Mouse (Mus musculus) megakaryocyte-erythroid progenitor cell, adult 5-6 weeks (primary cell): ENCODE measurements around the gene Rora. TPM values are rescaled to one million over a fixed set of nuclear protein-coding genes. Genes with fewer than 3 reads are reported as not detected.

Experiments
- ATAC-seq: replicated peaks from 2 replicates; pipeline ENCODE4 v1.8.0; 2016; ENCODE audit warnings: mild to moderate bottlenecking, inconsistent platforms; ENCODE audit not compliant: severe bottlenecking, poor library complexity, low FRiP score, low TSS enrichment
- total RNA-seq, 2 experiments: library from RNA; stranded (forward) in 1 of 2; stranded (reverse) in 1 of 2; fragments of 200-1000, 215-1000 nt in 1 of 2; fragments of >200 nt in 1 of 2; fragmentation: Nextera tagmentation in 1 of 2; gene quantifications; 2 replicates each; pipeline ENCODE4 v1.2.3; 2014 to 2017

Rora gene
- total RNA-seq, 2 experiments from 2014 or later = 0.02 to 4.7 TPM

- ATAC-seq = no peak
These were observed 501.1 kb downstream of the Rora start for GRCm38 (mm10) chr9:69154684-69155083.

GRCm38 (mm10) chr9:69155836-69156595 is 502.4 kb downstream of the Rora start:
- ATAC-seq = no peak

GRCm38 (mm10) chr9:69160818-69161217 is 507.2 kb downstream of the Rora start:
- 0 out of 2 replicates have a peak, but pooled peaks have one; percentile 34 for ATAC-seq

DNA sequence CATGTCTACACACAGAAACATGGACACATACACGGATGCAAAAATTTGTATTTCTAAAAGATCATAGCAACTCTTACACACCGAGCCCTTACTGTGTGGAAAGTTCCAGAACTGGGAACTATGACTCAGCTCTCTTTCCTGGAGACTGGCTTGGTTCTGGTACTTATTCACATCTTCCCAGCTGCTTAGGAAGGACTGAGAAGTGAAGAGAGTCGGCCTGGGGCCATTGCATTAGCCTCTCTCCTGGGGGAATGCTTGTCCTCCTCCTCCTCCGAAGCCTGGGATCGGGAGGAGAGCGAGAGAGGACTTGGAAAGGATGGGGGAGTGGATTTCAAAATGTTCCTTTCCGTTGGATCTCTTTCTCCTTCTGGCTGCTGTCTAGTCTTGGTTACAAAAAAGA is 511.1 kb downstream of the Rora start:
- ATAC-seq = no peak

- 0 out of 2 replicates have a peak, but pooled peaks have one; percentile 37 for ATAC-seq
These were observed 511.7 kb downstream of the Rora start for GRCm38 (mm10) chr9:69165096-69165836.

DNA sequence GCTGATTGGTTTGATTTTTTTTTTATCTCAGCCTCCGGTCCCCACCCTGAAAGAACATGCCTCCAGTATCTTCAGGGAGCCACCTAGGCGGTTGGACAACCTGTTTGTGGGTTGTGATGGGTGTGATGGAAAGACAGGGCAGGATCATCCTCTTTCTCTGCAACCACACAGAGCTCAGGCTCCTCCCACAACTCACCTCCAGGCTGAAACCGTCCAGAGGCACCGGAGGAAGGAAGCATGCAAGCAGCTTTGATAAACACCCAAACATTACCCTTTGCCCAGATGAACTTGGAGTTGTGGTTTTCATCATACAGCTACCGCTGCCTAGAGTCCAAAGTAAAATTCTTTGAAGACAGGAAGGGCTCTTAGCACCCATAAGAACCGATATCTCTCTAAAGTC is 520.5 kb downstream of the Rora start:
- ATAC-seq = 0 out of 2 replicates have a peak, but pooled peaks have one; percentile 30

DNA sequence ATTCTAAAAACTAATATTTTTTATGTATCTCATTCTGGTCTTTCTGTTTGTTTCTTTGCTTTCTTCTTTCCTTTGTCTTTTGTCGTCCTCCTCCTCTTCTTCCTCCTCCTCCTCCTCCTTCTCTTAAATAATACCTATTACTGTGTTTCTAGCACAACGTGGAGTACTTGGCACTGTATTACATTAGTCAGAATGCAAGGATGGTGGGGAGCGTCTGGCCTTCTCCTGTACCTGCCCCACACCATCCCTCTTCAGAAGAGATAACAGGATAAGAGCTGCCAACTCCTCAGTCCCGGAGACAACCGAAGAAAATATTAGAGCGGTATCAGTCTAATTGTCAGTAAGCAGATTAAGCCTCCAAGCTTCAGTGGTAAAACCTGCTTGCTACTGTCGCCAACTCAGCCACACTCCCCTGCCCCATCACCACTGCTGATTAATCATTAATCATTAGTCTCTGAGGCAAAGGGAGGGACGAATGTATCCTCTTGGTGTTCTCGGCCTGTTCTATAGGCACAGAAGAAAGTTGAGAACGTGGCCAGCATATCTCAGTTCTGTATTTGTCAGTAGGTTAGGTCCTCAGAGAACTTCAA is 521.0 kb downstream of the Rora start:
- ATAC-seq = no peak

GRCm38 (mm10) chr9:69176988-69177387 is 523.4 kb downstream of the Rora start:
- no peak for ATAC-seq

DNA sequence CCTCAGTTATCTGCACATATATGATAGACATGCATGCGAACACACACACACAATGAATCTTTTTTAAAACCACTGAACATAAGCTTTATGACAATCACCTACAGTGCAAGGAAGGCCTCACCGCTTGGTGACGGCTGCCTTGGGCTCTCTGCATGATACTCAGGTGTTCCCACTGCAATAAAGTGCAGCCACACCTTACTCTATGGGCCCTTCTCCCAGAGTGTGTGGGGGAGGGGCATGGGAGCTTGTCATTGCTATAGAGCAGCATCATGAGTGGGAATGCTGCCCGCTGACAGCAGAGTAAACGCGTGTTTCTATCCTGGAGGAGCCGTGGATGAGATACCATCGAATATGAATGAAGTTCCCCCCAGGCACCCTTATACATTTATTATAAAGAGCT is 525.6 kb downstream of the Rora start:
- no peak for ATAC-seq

DNA sequence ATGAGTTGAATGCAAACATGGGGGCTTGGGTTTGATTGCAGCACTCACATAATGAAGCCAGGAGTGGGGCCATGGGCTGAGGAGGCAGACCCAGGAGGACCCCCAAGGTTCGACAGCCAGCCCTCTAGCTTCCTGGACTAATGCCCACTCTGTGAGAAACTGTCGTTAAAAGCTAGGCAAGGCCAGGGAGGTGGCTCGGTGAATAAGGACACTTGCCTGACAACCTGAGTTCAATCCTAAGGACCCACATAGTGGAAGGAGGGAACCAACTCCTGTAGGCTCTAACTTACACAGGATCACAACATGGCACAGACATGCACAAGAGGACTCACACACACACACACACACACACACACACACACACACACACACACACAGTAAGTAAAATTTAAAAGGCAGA is 527.4 kb downstream of the Rora start:
- no peak for ATAC-seq

DNA sequence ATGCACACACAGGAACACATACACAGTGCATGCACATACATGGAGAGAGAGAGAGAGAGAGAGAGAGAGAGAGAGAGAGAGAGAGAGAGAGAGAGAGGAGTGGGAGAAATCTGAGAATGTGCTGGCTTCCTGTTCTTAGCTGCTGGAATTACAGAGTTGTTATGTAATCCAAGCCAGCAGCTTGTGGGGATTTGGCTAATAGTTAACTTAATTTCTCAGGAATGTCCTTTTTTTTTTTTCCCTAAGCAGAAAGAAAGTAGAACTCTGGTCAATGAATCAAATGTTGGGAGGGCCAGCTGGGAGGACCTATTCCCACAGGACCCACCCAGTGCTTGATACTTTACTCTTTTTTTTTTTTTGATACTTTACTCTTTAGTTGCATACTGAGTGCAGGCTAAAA is 527.8 kb downstream of the Rora start:
- no peak for ATAC-seq

DNA sequence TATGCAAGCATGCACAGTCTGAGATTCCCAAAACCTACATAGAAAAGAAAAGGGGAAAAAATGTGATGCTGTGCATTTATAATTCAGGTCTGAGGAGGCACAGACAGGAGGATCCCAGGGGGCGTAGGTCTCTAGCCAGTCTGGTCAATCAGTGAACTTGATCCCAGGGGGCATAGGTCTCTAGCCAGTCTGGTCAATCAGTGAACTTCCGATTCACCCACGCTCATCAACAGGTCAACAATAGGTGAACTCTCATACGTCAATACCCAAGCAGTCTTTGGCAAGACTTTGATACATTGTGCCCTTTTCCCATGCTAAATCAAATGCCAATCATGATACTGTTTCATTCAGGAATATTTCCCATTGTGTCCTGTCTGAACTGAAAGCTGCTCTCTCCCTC is 530.3 kb downstream of the Rora start:
- ATAC-seq = no peak

DNA sequence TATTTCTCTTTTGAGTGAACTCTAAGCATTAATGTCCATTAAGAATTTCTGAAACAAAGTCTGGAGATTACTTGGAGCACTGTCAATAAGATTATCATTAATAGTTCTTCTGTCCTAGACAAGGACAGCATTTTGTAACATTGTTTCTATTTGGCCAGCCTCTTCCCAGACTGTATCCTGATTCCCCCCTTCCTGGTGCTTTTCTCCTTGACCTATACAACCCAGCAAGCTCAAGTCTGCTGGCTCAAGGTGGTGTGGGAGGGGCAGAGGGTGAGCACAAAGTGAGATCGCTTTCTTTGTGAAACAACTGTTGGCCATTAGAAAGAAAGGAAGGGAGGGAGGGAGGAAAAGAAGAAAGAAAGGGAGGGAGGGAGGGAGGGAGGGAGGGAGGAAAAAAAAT is 537.1 kb downstream of the Rora start:
- no peak for ATAC-seq

DNA sequence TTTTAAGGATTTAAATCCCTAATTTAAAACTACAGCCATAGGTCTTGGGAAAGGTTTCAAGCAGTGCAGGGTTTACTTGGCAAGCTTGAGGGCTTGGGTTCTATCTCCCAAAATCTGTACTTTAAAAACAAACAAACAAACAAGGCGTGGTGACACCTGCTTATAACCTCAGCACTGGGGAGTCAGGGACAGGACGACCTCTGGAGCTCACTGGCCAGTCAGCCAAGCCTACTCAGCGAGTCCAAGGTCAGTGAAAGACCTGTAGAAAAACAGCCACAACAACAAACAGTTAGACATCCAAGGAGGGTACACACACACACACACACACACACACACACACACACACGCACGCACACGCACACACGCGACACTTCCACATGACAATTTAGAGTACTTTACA is 538.9 kb downstream of the Rora start:
- ATAC-seq = no peak

DNA sequence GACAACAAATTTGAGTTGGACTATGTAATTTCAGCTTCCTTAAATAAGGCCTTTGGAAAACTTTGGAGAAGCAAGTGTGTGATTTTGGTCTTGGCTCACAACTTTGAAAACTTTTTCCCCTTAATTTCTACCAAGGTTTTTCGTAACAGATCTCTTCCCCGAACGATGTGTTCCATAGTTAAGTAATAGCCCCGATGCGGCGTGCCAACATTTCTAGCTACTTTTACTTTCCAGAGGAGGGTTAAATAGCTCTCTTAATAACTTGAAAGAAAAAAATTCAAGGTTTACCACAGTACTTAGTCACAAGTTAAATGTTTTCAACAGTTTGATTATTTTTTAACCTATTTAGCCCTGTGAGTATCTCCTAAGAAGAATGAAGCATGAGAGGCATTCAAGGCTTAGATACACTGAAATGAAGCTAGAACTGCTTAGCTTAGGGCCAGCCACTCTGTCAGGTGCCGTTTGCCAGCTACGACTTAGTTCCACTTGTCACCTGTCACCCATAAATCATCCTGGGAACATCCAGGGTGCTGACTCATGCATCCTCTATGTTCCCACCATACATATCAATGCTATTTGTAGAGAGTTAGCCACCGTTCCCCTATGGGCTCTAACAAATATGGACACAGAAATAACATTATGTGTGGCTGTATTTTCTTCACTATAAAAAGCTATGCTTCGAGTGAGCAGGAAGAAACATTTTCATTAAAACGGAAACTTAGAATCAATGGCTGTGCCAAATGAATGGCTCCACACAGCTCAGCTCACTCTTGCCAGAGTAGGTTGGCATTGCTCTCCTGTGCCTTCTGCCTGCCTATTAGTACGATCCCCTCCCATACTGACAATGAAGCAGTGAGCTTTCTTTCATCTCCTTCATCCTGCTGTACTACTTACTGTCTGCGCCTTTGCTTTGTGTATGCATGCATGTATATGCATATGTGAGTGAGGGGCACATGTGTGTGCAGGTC is 541.3 kb downstream of the Rora start:
- ATAC-seq = no peak

DNA sequence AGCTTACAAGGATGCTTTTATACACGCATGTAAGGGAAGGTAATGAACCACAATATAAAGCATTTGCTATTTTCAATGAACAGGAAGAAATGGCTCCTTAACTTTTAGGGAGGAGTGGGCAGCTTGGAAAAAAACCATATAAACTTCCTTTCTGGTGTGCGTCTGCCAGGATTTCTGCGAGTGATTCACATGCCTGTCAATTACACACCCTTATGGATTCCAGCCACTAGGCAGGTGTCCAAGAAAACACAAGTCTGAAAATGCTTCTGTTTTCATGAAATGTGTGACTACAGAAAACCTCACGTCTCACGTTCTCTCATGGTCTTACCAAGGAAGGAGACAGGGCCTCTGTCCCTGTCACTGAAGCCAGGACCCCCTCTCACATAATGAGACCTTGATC is 560.2 kb downstream of the Rora start:
- ATAC-seq = no peak

DNA sequence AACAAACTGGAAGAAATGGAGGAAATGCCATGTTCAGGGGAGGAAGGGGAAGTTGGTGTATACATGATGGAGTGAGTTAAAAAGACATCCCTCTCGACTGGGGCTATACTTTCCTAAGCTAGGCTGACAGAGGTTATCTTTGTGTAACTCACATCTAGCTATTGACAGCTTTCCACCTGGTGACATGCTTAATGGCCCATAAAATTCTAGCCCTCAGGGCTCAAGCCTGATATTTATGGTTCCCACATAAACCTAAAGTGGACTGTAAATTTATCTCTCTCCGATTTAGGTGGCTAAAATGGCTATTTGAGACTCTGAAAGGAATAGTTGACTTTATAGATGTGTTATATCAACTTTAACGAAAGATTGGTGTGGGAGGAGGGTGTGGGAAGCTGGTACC is 571.3 kb downstream of the Rora start:
- ATAC-seq = no peak

DNA sequence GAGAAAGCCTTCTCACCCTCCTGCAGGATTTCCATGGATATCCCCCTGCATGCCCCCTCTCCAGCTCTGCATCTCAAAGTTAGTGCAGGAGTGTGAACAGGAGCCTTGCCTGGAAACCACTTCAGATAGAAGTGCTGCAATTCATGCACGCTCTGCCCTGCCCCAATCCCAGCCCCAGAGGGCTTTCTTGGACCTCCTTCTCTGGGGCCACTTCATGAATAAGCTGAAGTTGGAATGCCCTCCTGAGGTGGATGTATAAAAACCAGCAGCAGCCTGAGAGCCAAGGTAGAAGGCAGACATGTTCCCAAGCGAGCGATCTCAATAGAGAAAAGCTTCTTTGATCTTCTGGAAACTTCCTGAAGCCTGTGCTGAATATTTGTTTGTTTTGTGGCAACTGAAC is 572.8 kb downstream of the Rora start:
- ATAC-seq = no peak

DNA sequence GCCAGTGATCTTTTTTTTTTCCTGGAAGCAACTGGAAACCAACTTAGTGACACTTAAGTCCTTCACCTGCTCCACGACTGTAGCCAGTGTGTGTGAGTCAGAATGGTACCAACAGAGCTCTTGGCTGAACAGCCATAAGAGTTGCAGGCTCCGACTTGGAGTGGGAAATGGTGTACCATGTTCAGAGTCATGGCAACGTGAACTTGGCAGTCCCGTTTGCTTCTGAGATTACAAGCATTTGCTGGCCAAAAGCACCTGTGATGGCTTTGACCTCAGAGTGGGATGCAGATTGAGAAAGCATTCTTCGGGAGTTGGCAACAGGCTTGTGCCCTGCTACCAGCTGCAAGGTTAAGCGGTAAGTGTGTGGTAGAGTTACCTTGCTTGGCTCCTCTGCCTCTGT is 574.2 kb downstream of the Rora start:
- ATAC-seq = no peak

GRCm38 (mm10) chr9:69229935-69230334 is 576.3 kb downstream of the Rora start:
- ATAC-seq = no peak
